Mouse (Mus musculus): ENCODE results near the gene Tle2. TPM values are rescaled to one million over a fixed set of nuclear protein-coding genes. Genes with fewer than 3 reads are reported as not detected.

Tle2 gene
- total and polyA plus RNA-seq, 2 experiments, result 3.0 to 56.0 TPM

- no peak overlapping the region for H3K27ac ChIP-seq (replicated peaks; ENCODE audit: insufficient read depth, low read depth, low read length)
- H3K79me2 ChIP-seq (ENCODE audit: control insufficient read depth, insufficient read depth, low read length), result no peaks in the 10 kb centered on the region
- no peak for DNase-seq (ENCODE audit: extremely low read depth, low read depth, low spot score)
- no peaks in the 10 kb centered on the region for H3K27me3 ChIP-seq (ENCODE audit: control insufficient read depth, insufficient read depth, low read length)
- TF ChIP-seq POLR2A (IDR thresholded peaks at IDR 0.05; ENCODE audit: extremely low read depth, insufficient read depth, low read length) (no peak), CTCF (IDR thresholded peaks at IDR 0.05; ENCODE audit: low read depth, low read length) (no peak)
- no peak overlapping the region for H3K9ac ChIP-seq (ENCODE audit: low read depth, low read length)
- no peak overlapping the region for H3K4me3 ChIP-seq (ENCODE audit: insufficient read depth, low read depth, low read length)
- peaks cover 10% of the 10 kb centered on the region for H3K4me1 ChIP-seq (ENCODE audit: control insufficient read depth, insufficient read depth, low read length)
- WGBS, result 81% methylated on average over 10 of the region's 10 CpGs
- no peaks in the 10 kb centered on the region for H3K36me3 ChIP-seq (ENCODE audit: control insufficient read depth, insufficient read depth, low read length)
Observed at GRCm38 (mm10) chr10:81600096-81600495, 25.7 kb downstream of the Tle2 start.

GRCm38 (mm10) chr10:81600738-81601203 is 26.4 kb downstream of the Tle2 start, which contains the start of gene Tle6:
TSS of gene Tle6 (minus strand) at chr10:81601073.
- under 1% methylated on average over 28 of the region's 28 CpGs for WGBS
- peak within 1 kb of the TSS; percentile 47 for H3K9ac ChIP-seq (ENCODE audit: low read depth, low read length)
- H3K36me3 ChIP-seq (ENCODE audit: control insufficient read depth, insufficient read depth, low read length), result no peaks in the 10 kb centered on the region

DNA sequence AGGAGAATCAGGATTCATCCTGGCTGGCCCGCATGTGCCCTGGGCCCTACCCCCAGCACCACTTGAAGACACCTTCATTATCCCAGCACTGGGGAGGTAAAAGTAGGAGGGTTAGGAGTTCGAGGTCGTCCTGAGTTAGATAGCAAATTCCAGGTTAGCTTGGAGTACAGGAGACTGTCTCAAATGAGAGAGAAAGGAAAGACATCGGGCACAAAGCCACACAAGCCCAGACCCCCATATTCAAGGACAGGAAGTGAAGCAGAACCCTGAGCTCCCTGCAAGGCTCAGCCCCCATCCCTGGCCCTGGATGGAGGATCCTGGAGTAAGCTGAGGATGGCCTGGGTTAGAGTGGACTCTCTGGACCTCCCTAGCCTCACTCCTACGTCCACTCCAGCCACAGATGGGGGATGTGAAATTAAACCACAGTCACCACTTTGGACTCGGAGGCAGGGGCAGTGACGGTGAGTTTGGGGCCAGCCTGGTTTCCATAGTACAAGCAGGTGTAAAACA is 27.1 kb downstream of the Tle2 start:
- H3K36me3 ChIP-seq (ENCODE audit: control insufficient read depth, insufficient read depth, low read length), result no peaks in the 10 kb centered on the region
- WGBS, result 45% methylated on average over 7 of the region's 7 CpGs
- H3K9ac ChIP-seq (ENCODE audit: low read depth, low read length), result peak overlapping the region; percentile 47; the same call in 1 of the 2 replicates
- no peaks in the 10 kb centered on the region for H3K27me3 ChIP-seq (ENCODE audit: control insufficient read depth, insufficient read depth, low read length)
- H3K4me3 ChIP-seq (ENCODE audit: insufficient read depth, low read depth, low read length), result no peak overlapping the region
- H3K4me1 ChIP-seq (ENCODE audit: control insufficient read depth, insufficient read depth, low read length), result peaks cover 10% of the 10 kb centered on the region
- TF ChIP-seq CTCF (IDR thresholded peaks at IDR 0.05; ENCODE audit: low read depth, low read length) (no peak), POLR2A (IDR thresholded peaks at IDR 0.05; ENCODE audit: extremely low read depth, insufficient read depth, low read length) (no peak)
- H3K79me2 ChIP-seq (ENCODE audit: control insufficient read depth, insufficient read depth, low read length), result no peaks in the 10 kb centered on the region
- peak overlapping the region; percentile 30 for H3K27ac ChIP-seq (replicated peaks; ENCODE audit: insufficient read depth, low read depth, low read length)
- DNase-seq (ENCODE audit: extremely low read depth, low read depth, low spot score), result no peak

More at GRCm38 (mm10) chr10:81600738-81601203, 26.4 kb downstream of the Tle2 start, which contains the start of gene Tle6:
- Histone ChIP-seq H3K79me2 (ENCODE audit: control insufficient read depth, insufficient read depth, low read length) (no peaks in the 10 kb centered on the region), H3K4me3 (ENCODE audit: insufficient read depth, low read depth, low read length) (peak within 1 kb of the TSS; percentile 15; the same call in 1 of the 2 replicates), H3K27ac (replicated peaks; ENCODE audit: insufficient read depth, low read depth, low read length) (peak within 1 kb of the TSS; percentile 30), H3K27me3 (ENCODE audit: control insufficient read depth, insufficient read depth, low read length) (no peaks in the 10 kb centered on the region), H3K4me1 (ENCODE audit: control insufficient read depth, insufficient read depth, low read length) (peaks cover 10% of the 10 kb centered on the region)
- DNase-seq (ENCODE audit: extremely low read depth, low read depth, low spot score), result peak; percentile 87
- TF ChIP-seq CTCF (IDR thresholded peaks at IDR 0.05; ENCODE audit: low read depth, low read length) (no peak), POLR2A (IDR thresholded peaks at IDR 0.05; ENCODE audit: extremely low read depth, insufficient read depth, low read length) (no peak)

GRCm38 (mm10) chr10:81602741-81603151 is 28.4 kb downstream of the Tle2 start:
- Histone ChIP-seq H3K27ac (replicated peaks; ENCODE audit: insufficient read depth, low read depth, low read length) (no peak overlapping the region), H3K4me3 (ENCODE audit: insufficient read depth, low read depth, low read length) (no peak overlapping the region), H3K9ac (ENCODE audit: low read depth, low read length) (no peak overlapping the region), H3K4me1 (ENCODE audit: control insufficient read depth, insufficient read depth, low read length) (peaks cover 13% of the 10 kb centered on the region), H3K79me2 (ENCODE audit: control insufficient read depth, insufficient read depth, low read length) (no peaks in the 10 kb centered on the region), H3K36me3 (ENCODE audit: control insufficient read depth, insufficient read depth, low read length) (no peaks in the 10 kb centered on the region), H3K27me3 (ENCODE audit: control insufficient read depth, insufficient read depth, low read length) (no peaks in the 10 kb centered on the region)
- peak; percentile 39 for TF ChIP-seq CTCF (IDR thresholded peaks at IDR 0.05; ENCODE audit: low read depth, low read length)
- no peak for TF ChIP-seq POLR2A (IDR thresholded peaks at IDR 0.05; ENCODE audit: extremely low read depth, insufficient read depth, low read length)
- 31% methylated on average over 4 of the region's 4 CpGs for WGBS
- peak; percentile 68 for DNase-seq (ENCODE audit: extremely low read depth, low read depth, low spot score)

DNA sequence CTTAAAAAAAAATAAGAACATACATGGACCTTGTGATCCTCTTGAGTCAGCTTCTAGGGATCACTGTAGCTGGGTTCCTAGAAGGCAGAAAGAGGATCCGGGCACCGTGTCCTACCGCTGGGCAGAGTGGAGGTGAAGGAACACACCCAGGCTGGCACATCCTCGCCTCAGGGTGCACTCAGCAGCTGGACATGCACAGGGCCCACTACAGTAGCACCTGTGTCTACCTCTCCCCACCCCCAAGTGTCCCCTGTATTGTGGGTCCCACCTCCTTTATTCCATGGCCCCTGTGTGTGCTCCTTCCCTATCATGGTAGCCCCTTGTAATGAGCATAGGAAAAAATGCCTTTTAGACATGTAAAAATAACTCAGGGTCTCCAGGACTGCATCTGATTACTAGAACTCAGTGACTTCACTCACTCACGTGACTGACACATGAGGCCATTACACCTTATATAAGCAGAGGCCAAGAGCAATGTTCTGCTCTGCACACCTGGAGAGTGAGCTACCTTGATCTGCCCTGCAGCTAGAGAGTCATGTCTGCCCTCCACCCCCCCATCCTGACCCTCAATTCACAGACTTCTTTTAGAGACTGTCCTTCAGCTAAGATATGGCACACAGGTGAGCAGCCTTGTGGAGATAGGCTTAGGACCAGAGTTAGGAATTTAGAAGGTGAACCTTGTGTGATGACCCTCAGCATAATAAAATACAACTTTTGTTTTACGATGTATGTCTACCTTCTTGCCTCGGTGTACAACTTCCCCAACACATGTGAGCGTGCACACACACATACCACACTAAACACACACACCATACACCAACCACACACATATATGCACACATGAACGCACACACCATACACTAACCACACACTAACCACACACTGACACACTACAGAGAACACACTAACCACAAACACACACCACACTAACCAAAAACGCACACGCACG is 29.9 kb downstream of the Tle2 start:
- 74% methylated on average over 12 of the region's 12 CpGs for WGBS
- Histone ChIP-seq H3K9ac (ENCODE audit: low read depth, low read length) (peak overlapping the region; percentile 63), H3K4me3 (ENCODE audit: insufficient read depth, low read depth, low read length) (peak overlapping the region; percentile 20; the same call in 1 of the 2 replicates), H3K79me2 (ENCODE audit: control insufficient read depth, insufficient read depth, low read length) (no peaks in the 10 kb centered on the region), H3K27ac (replicated peaks; ENCODE audit: insufficient read depth, low read depth, low read length) (peak overlapping the region; percentile 36; the same call in 1 of the 2 replicates), H3K4me1 (ENCODE audit: control insufficient read depth, insufficient read depth, low read length) (peaks cover 13% of the 10 kb centered on the region), H3K27me3 (ENCODE audit: control insufficient read depth, insufficient read depth, low read length) (no peaks in the 10 kb centered on the region), H3K36me3 (ENCODE audit: control insufficient read depth, insufficient read depth, low read length) (no peaks in the 10 kb centered on the region)
- no peak for TF ChIP-seq CTCF (IDR thresholded peaks at IDR 0.05; ENCODE audit: low read depth, low read length)
- no peak for TF ChIP-seq POLR2A (IDR thresholded peaks at IDR 0.05; ENCODE audit: extremely low read depth, insufficient read depth, low read length)
- no peak for DNase-seq (ENCODE audit: extremely low read depth, low read depth, low spot score)

Data from liver, adult 2 months (tissue).